Mouse (Mus musculus) cortical plate, adult 2 months (tissue): ENCODE results near the gene Dnah6.

Experiments used
- CTCF ChIP-seq: fragments of 200-500 bp; IDR thresholded peaks from 2 replicates; pipeline ENCODE4 v1.5.1; 2011; ENCODE audit warnings: mild to moderate bottlenecking, control low read depth, low read length; ENCODE audit not compliant: insufficient read depth; ENCODE audit errors: extremely low read depth
- POLR2A ChIP-seq: fragments of 200-500 bp; IDR thresholded peaks from 2 replicates; pipeline ENCODE4 v1.6.1; 2011; ENCODE audit warnings: mild to moderate bottlenecking, low read length, control low read depth; ENCODE audit not compliant: insufficient read depth; ENCODE audit errors: extremely low read depth

DNA sequence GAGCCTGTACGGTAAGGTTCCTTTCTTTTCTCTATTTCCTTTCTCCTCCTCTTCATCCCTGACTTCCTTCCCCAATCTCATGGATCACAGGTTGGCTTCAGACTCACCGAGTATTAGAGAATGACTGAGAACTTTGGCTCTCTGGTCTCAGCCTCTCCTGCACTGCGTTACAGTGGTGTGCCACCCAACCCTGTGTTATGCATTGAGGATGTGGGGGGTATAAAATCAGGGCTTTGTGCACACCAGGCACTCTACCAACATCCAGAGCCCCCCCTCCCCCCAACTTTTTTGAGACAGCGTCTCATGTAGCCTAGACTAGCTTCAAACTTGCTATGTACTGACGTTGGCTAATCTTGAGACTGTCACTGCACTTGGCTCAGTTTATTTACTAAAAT, 227.8 kb downstream of the Dnah6 start:
- TF ChIP-seq CTCF = no peak
- no peak for TF ChIP-seq POLR2A
